Mouse (Mus musculus) ES-Bruce4 (cell line): Measurements from ENCODE around the gene Olfr450. TPM values are rescaled to one million over a fixed set of nuclear protein-coding genes. Genes with fewer than 3 reads are reported as not detected.

Experiments
- H3K27ac ChIP-seq: 2 replicates; pipeline ENCODE4 v1.5.1; 2012; ENCODE audit warnings: low read length, inconsistent platforms; ENCODE audit not compliant: insufficient read depth
- H3K27me3 ChIP-seq: 2 replicates; pipeline ENCODE4 v1.6.1; 2012; ENCODE audit warnings: mild to moderate bottlenecking, low read length, inconsistent platforms; ENCODE audit not compliant: control insufficient read depth, poor library complexity, insufficient read depth, severe bottlenecking
- H3K36me3 ChIP-seq: 2 replicates; pipeline ENCODE4 v1.6.1; 2012; ENCODE audit warnings: inconsistent platforms, mild to moderate bottlenecking, low read length, moderate library complexity; ENCODE audit not compliant: control insufficient read depth, poor library complexity, insufficient read depth, severe bottlenecking
- H3K4me1 ChIP-seq: one replicate; pipeline ENCODE4 v1.8.1; 2011; ENCODE audit warnings: low read length; ENCODE audit not compliant: control insufficient read depth, insufficient read depth
- H3K4me3 ChIP-seq: 2 replicates; pipeline ENCODE4 v1.5.1; 2011; ENCODE audit warnings: low read depth, mild to moderate bottlenecking, low read length
- H3K9ac ChIP-seq: 2 replicates; pipeline ENCODE4 v1.6.1; 2012; ENCODE audit warnings: low read depth, mild to moderate bottlenecking, inconsistent platforms; ENCODE audit not compliant: poor library complexity, severe bottlenecking
- H3K9me3 ChIP-seq: replicated peaks from 2 replicates; pipeline ENCODE4 v1.6.1; 2012; ENCODE audit warnings: mild to moderate bottlenecking, low read length, inconsistent platforms; ENCODE audit not compliant: control insufficient read depth, poor library complexity, insufficient read depth, severe bottlenecking
- CTCF ChIP-seq: IDR thresholded peaks from one replicate; pipeline ENCODE4 v1.8.1; 2011; ENCODE audit warnings: low read depth, low read length
- EP300 ChIP-seq: IDR thresholded peaks from 2 replicates; pipeline ENCODE4 v1.6.1; 2011; ENCODE audit warnings: low read depth, low read length; ENCODE audit not compliant: insufficient read depth
- POLR2A ChIP-seq: IDR thresholded peaks from one replicate; pipeline ENCODE4 v1.8.1; 2011; ENCODE audit warnings: low read length; ENCODE audit not compliant: insufficient read depth
- polyA plus RNA-seq: library from polyadenylated mRNA; stranded (reverse); fragments of >200 nt; gene quantifications from 2 replicates; pipeline ENCODE4 v1.2.4, GENCODE M21; 2011; ENCODE audit warnings: low read depth; ENCODE audit not compliant: missing spikeins, insufficient read depth, insufficient read length

The Olfr450 gene
- polyA plus RNA-seq, 1 experiment, result not detected

GRCm38 (mm10) chr6:42834084-42834483, 22.3 kb downstream of the Olfr450 start, which contains the start of gene Olfr449:
Olfr449 (plus strand) TSS chr6:42834384.
- no peaks in the 10 kb centered on the region for H3K4me1 ChIP-seq
- no peaks in the 10 kb centered on the region for H3K36me3 ChIP-seq
- no peaks in the 10 kb centered on the region for H3K9me3 ChIP-seq
- TF ChIP-seq CTCF (no peak), EP300 (no peak), POLR2A (no peak)
- H3K27me3 ChIP-seq, result no peaks in the 10 kb centered on the region
- no peak within 1 kb of the TSS for H3K9ac ChIP-seq
- no peak within 1 kb of the TSS for H3K27ac ChIP-seq
- H3K4me3 ChIP-seq, result no peak within 1 kb of the TSS

- Histone ChIP-seq H3K4me3 (no peak overlapping the region), H3K27ac (no peak overlapping the region), H3K9me3 (no peaks in the 10 kb centered on the region), H3K9ac (no peak overlapping the region), H3K4me1 (no peaks in the 10 kb centered on the region), H3K36me3 (no peaks in the 10 kb centered on the region), H3K27me3 (no peaks in the 10 kb centered on the region)
- TF ChIP-seq CTCF (no peak), EP300 (no peak), POLR2A (no peak)
Measured at GRCm38 (mm10) chr6:42860222-42860819, 48.6 kb downstream of the Olfr450 start.

Other genes starting within 250 kb of the Olfr450 start
- gene Tcaf3, start 214.2 kb upstream of the Olfr450 start, polyA plus RNA-seq, result not detected in 2 replicates
- gene Tcaf2, start 166.7 kb upstream of the Olfr450 start, polyA plus RNA-seq, result 3.4 and 4.5 TPM in 2 replicates
- gene Tcaf1, start 101.9 kb upstream of the Olfr450 start, polyA plus RNA-seq, result 25.2 and 35.6 TPM in 2 replicates
- not detected in 2 replicates for gene Olfr453, start 72.6 kb upstream of the Olfr450 start, polyA plus RNA-seq
- gene Olfr38, start 55.5 kb upstream of the Olfr450 start, polyA plus RNA-seq, result not detected in 2 replicates
- gene Olfr452, start 26.8 kb upstream of the Olfr450 start, polyA plus RNA-seq, result not detected in 2 replicates
- not detected in 2 replicates for gene Olfr449, start 22.4 kb downstream of the Olfr450 start, polyA plus RNA-seq
- not detected in 2 replicates for gene Olfr448, start 78.5 kb downstream of the Olfr450 start, polyA plus RNA-seq
- not detected in 2 replicates for gene Olfr447, start 96.9 kb downstream of the Olfr450 start, polyA plus RNA-seq
- not detected in 2 replicates for gene Olfr446, start 109.4 kb downstream of the Olfr450 start, polyA plus RNA-seq
- not detected in 2 replicates for gene Olfr444, start 137.1 kb downstream of the Olfr450 start, polyA plus RNA-seq